ENCODE assay signal across 7 mouse cellular contexts in the genomic region with DNA sequence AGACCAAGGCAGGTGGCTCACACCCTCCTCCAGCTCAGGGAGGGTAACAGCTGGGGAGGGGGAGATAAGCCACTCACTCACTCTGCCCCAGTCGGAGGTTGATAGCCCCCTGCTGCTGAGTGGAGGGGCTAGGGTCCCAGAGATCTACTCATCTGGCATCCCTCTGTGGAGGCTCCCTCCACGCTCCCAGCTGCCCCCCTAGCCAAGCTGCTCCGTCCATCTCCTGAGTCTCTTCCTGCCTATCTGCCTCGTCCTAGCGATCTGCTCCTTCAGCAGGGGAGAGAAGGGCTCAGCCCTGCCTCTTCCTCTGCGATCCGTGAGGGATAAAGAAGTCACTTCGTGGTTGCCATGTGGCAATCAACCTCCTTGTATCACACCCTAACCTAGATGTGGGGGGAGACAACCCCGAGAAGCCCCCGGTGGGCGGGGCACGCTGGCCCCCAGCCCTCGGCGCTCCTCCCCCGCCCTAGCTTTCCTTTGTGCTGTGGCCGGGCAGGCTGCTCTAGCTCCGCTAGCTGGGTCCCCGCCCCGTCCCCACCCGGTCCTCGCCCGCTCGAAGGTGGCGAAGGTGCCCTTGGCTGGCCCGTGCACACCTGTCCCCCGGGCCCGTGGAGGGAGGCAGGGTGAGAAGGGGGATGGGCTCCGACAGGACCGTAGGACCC. TPM values are rescaled to one million over a fixed set of nuclear protein-coding genes. Genes with fewer than 3 reads are reported as not detected.
DNase-seq lines count a peak whose midpoint lies in the region; ATAC-seq and TF ChIP-seq lines count a peak whose summit lies in the region.

No protein-coding gene starts in this region.

- peaks cover 19% of the 10 kb centered on the region for H3K4me1 ChIP-seq in thymus, adult 2 months (replicated peaks; ENCODE audit: control insufficient read depth, insufficient read depth, low read length)
- H3K4me1 ChIP-seq in liver, embryonic 14.5 days (replicated peaks; ENCODE audit: control insufficient read depth in 2 of 2, insufficient read depth in 2 of 2, low read length in 1 of 2) = no peaks in the 10 kb centered on the region; a peak in 1 of 4 replicates
- H3K4me1 ChIP-seq in olfactory bulb, adult 2 months (ENCODE audit: control insufficient read depth, insufficient read depth, low read length) = peaks cover 43% of the 10 kb centered on the region

- H3K27ac ChIP-seq in thymus, adult 2 months (ENCODE audit: control insufficient read depth, insufficient read depth, low read length) = no peak overlapping the region
- no peak overlapping the region for H3K27ac ChIP-seq in liver, embryonic 14.5 days
- peak overlapping the region; percentile 78 for H3K27ac ChIP-seq in olfactory bulb, adult 2 months (ENCODE audit: insufficient read depth, low read depth, low read length)

- H3K9me3 ChIP-seq in liver, embryonic 14.5 days (ENCODE audit: control insufficient read depth, low read length) = no peaks in the 10 kb centered on the region

- H3K4me3 ChIP-seq in thymus, adult 2 months (ENCODE audit: control insufficient read depth, insufficient read depth, low read length) = peak overlapping the region; percentile 44
- H3K4me3 ChIP-seq in liver, embryonic 14.5 days (ENCODE audit: insufficient read depth in 1 of 2, low read depth in 2 of 2, low read length in 2 of 2) = peak overlapping the region; percentile 52 to 55
- peak overlapping the region; percentile 86 for H3K4me3 ChIP-seq in olfactory bulb, adult 2 months (ENCODE audit: insufficient read depth, low read depth, low read length)

- ATAC-seq in liver, embryonic 14.5 days (ENCODE audit: insufficient read depth) = peak; percentile 25; the same call in 1 of the 2 replicates
- ATAC-seq in monocyte, adult 5-6 weeks (replicated peaks; ENCODE audit: insufficient number of reproducible peaks, low FRiP score, low TSS enrichment, poor library complexity, severe bottlenecking) = no peak

- no peak for TF ChIP-seq CTCF in thymus, adult 2 months (IDR thresholded peaks at IDR 0.05; ENCODE audit: borderline replicate concordance, control insufficient read depth, extremely low read depth, insufficient read depth, low read length, poor library complexity)
- no peak for TF ChIP-seq CTCF in liver, embryonic 14.5 days (IDR thresholded peaks at IDR 0.05; ENCODE audit: low read depth)
- no peak for TF ChIP-seq CTCF in olfactory bulb, adult 2 months (IDR thresholded peaks at IDR 0.05; ENCODE audit: insufficient read depth, low read depth, low read length)

- 5% methylated on average over 29 of the region's 29 CpGs for WGBS in thymus, adult 2 months
- 0% methylated on average over 27 of the region's 29 CpGs for WGBS in liver, embryonic 14.5 days (ENCODE audit: insufficient replicate concordance)
- under 1% methylated on average over 29 of the region's 29 CpGs for WGBS in olfactory bulb, adult 2 months

- no peak for TF ChIP-seq POLR2A in thymus, adult 2 months (IDR thresholded peaks at IDR 0.05; ENCODE audit: control insufficient read depth, extremely low read depth, insufficient read depth, low read length, poor library complexity)
- no peak for TF ChIP-seq POLR2A in olfactory bulb, adult 2 months (IDR thresholded peaks at IDR 0.05; ENCODE audit: insufficient read depth, low read depth, low read length)

- TF ChIP-seq EP300 in liver, embryonic 14.5 days (IDR thresholded peaks at IDR 0.05; ENCODE audit: low read depth) = no peak

- peaks cover 16% of the 10 kb centered on the region for H3K27me3 ChIP-seq in thymus, adult 2 months (ENCODE audit: control insufficient read depth, insufficient read depth, low read length)
- H3K27me3 ChIP-seq in liver, embryonic 14.5 days (ENCODE audit: control insufficient read depth, insufficient read depth, low read length) = peaks cover 51% of the 10 kb centered on the region

- H3K4me2 ChIP-seq in liver, embryonic 14.5 days (ENCODE audit: low read depth) = peak overlapping the region; percentile 61

- no peaks in the 10 kb centered on the region for H3K36me3 ChIP-seq in thymus, adult 2 months (ENCODE audit: control insufficient read depth, insufficient read depth, low read length)
- no peaks in the 10 kb centered on the region for H3K36me3 ChIP-seq in liver, embryonic 14.5 days (replicated peaks; ENCODE audit: control insufficient read depth, insufficient read depth, low read depth)

- DNase-seq in thymus, adult 2 months = no peak
- no peak for DNase-seq in thymus, postnatal 25 days
- DNase-seq in embryo, embryonic 11 days = peak; percentile 76
- peak; percentile 57 for DNase-seq in heart, postnatal 4 days
- no peak for DNase-seq in liver, embryonic 14.5 days (ENCODE audit: low read depth in 3 of 3, low spot score in 3 of 3)

- peak overlapping the region; percentile 31 for H3K9ac ChIP-seq in liver, embryonic 14.5 days (replicated peaks)

RNA-seq across cellular contexts. Expression of gene Dbn1, which starts 0.9 kb away (rescaled TPM):
- 7.8 and 9.8 TPM in 2 replicates for polyA plus RNA-seq in thymus, adult 2 months (2012; rRNA removed)
- total RNA-seq in heart, postnatal 4 days (2021) = 10 to 100 TPM; 64.5 to 66.8 TPM
- 5.1 and 5.3 TPM in 2 replicates for polyA plus RNA-seq in liver, embryonic 14.5 days (2012; rRNA removed)
- 3.7 and 4.1 TPM in 2 replicates for polyA plus RNA-seq in liver, embryonic 14.5 days (2014; fragmentation: Nextera tagmentation; extraction: Ambion mirVana)
- not detected in 2 replicates for polyA plus RNA-seq in olfactory bulb, adult 2 months (2012; ENCODE audit: insufficient read depth, insufficient read length, low replicate concordance, missing spikeins)
- 0.58 TPM in 1 of 3 replicates, not detected in the others for total RNA-seq in monocyte, adult 5-6 weeks (2017)

RNA-seq across cellular contexts. Expression of gene Prr7, which starts 23.0 kb away (rescaled TPM):
- 33.8 and 52.2 TPM in 2 replicates for polyA plus RNA-seq in thymus, adult 2 months (2012; rRNA removed)
- 1 to 10 TPM; 2.1 to 2.3 TPM for total RNA-seq in heart, postnatal 4 days (2021)
- 0.32 and 0.62 TPM in 2 replicates for polyA plus RNA-seq in liver, embryonic 14.5 days (2012; rRNA removed)
- 0.14 TPM in 1 of 2 replicates, not detected in the other for polyA plus RNA-seq in liver, embryonic 14.5 days (2014; fragmentation: Nextera tagmentation; extraction: Ambion mirVana)
- polyA plus RNA-seq in olfactory bulb, adult 2 months (2012; ENCODE audit: insufficient read depth, insufficient read length, low replicate concordance, missing spikeins) = not detected in 2 replicates
- 2.2 to 3.8 TPM in 2 of 3 replicates, not detected in the other for total RNA-seq in monocyte, adult 5-6 weeks (2017)

RNA-seq across cellular contexts. Expression of gene Pdlim7, which starts 26.4 kb away (rescaled TPM):
- 25.6 and 29.5 TPM in 2 replicates for polyA plus RNA-seq in thymus, adult 2 months (2012; rRNA removed)
- total RNA-seq in heart, postnatal 4 days (2021) = 100 to 1,000 TPM; 115 to 119 TPM
- 11.5 and 13.7 TPM in 2 replicates for polyA plus RNA-seq in liver, embryonic 14.5 days (2012; rRNA removed)
- polyA plus RNA-seq in liver, embryonic 14.5 days (2014; fragmentation: Nextera tagmentation; extraction: Ambion mirVana) = 15.3 and 18.6 TPM in 2 replicates
- not detected in 2 replicates for polyA plus RNA-seq in olfactory bulb, adult 2 months (2012; ENCODE audit: insufficient read depth, insufficient read length, low replicate concordance, missing spikeins)
- 4.7 to 13.5 TPM (median 10.5 TPM) in 3 replicates for total RNA-seq in monocyte, adult 5-6 weeks (2017)

RNA-seq across cellular contexts. Expression of gene Dok3, which starts 42.0 kb away (rescaled TPM):
- 18.2 and 21.9 TPM in 2 replicates for polyA plus RNA-seq in thymus, adult 2 months (2012; rRNA removed)
- total RNA-seq in heart, postnatal 4 days (2021) = 1 to 10 TPM; 1.0 to 1.1 TPM
- 4.7 and 4.8 TPM in 2 replicates for polyA plus RNA-seq in liver, embryonic 14.5 days (2012; rRNA removed)
- polyA plus RNA-seq in liver, embryonic 14.5 days (2014; fragmentation: Nextera tagmentation; extraction: Ambion mirVana) = 2.9 and 3.0 TPM in 2 replicates
- not detected in 2 replicates for polyA plus RNA-seq in olfactory bulb, adult 2 months (2012; ENCODE audit: insufficient read depth, insufficient read length, low replicate concordance, missing spikeins)
- total RNA-seq in monocyte, adult 5-6 weeks (2017) = 86.5 to 105 TPM (median 104 TPM) in 3 replicates

RNA-seq across cellular contexts. Expression of gene Grk6, which starts 42.2 kb away (rescaled TPM):
- 228 and 238 TPM in 2 replicates for polyA plus RNA-seq in thymus, adult 2 months (2012; rRNA removed)
- 10 to 100 TPM; 29.9 to 31.1 TPM for total RNA-seq in heart, postnatal 4 days (2021)
- 21.0 and 26.1 TPM in 2 replicates for polyA plus RNA-seq in liver, embryonic 14.5 days (2012; rRNA removed)
- 22.6 and 25.7 TPM in 2 replicates for polyA plus RNA-seq in liver, embryonic 14.5 days (2014; fragmentation: Nextera tagmentation; extraction: Ambion mirVana)
- 128 TPM in 1 of 2 replicates, not detected in the other for polyA plus RNA-seq in olfactory bulb, adult 2 months (2012; ENCODE audit: insufficient read depth, insufficient read length, low replicate concordance, missing spikeins)
- 179 to 219 TPM (median 207 TPM) in 3 replicates for total RNA-seq in monocyte, adult 5-6 weeks (2017)

Comparison
In these comparisons a context has a peak if more than half of its experiments do, and no peak if none do; other contexts are left out.
1. DNase-seq: peak in embryo, embryonic 11 days (single experiment) and heart, postnatal 4 days (single experiment); none in thymus, adult 2 months (single experiment), thymus, postnatal 25 days (single experiment) and liver, embryonic 14.5 days (0 of 3).
2. RNA of gene Prr7, which starts 23.0 kb away (polyA plus RNA-seq): 33.8 to 52.2 TPM in thymus, adult 2 months; 0.14 to 0.62 TPM in liver, embryonic 14.5 days and not detected in olfactory bulb, adult 2 months; every median in the first group is over 10 times any median in the second.
3. Peak in every context shown above with its lines, with median percentiles within 50 percentile points of each other: H3K4me3 ChIP-seq.